Mouse (Mus musculus): ENCODE measurements around the gene Gm17651. TPM values are rescaled to one million over a fixed set of nuclear protein-coding genes. Genes with fewer than 3 reads are reported as not detected.

Gm17651 gene
- not detected in 2 replicates for polyA plus RNA-seq (2015; fragmentation: Nextera tagmentation; extraction: Ambion mirVana)

GRCm38 (mm10) chr3:97674644-97675110, at the start of gene Gm17651:
Gene Gm17651 (minus strand): TSS chr3:97674694.
- no peaks in the 10 kb centered on the region for H3K9me3 ChIP-seq (replicated peaks; ENCODE audit: control insufficient read depth, low read length)
- 68% methylated on average over 7 of the region's 7 CpGs for WGBS
- H3K4me2 ChIP-seq (ENCODE audit: low read depth, low read length): no peak within 1 kb of the TSS
- H3K4me1 ChIP-seq (ENCODE audit: control insufficient read depth, insufficient read depth, low read length): no peaks in the 10 kb centered on the region
- H3K36me3 ChIP-seq (ENCODE audit: control insufficient read depth, insufficient read depth): peaks cover 3% of the 10 kb centered on the region; the same call in 1 of the 2 replicates
- no peaks in the 10 kb centered on the region for H3K27me3 ChIP-seq (ENCODE audit: control insufficient read depth, insufficient read depth, low read length)
- no peak for ATAC-seq (replicated peaks; ENCODE audit: extremely low read depth, insufficient read depth, low FRiP score)
- H3K4me3 ChIP-seq (ENCODE audit: low read length): no peak within 1 kb of the TSS
- H3K9ac ChIP-seq (ENCODE audit: low read length): no peak within 1 kb of the TSS
- no peak within 1 kb of the TSS for H3K27ac ChIP-seq (ENCODE audit: low read length)

GRCm38 (mm10) chr3:97719116-97719515, 44.6 kb upstream of the Gm17651 start:
- H3K4me3 ChIP-seq (ENCODE audit: low read length): no peak overlapping the region
- no peak overlapping the region for H3K9ac ChIP-seq (ENCODE audit: low read length)
- no peak for ATAC-seq (replicated peaks; ENCODE audit: extremely low read depth, insufficient read depth, low FRiP score)
- H3K36me3 ChIP-seq (ENCODE audit: control insufficient read depth, insufficient read depth): peaks cover 58% of the 10 kb centered on the region
- 80% methylated on average over 9 of the region's 9 CpGs for WGBS
- H3K27me3 ChIP-seq (ENCODE audit: control insufficient read depth, insufficient read depth, low read length): no peaks in the 10 kb centered on the region
- H3K4me1 ChIP-seq (ENCODE audit: control insufficient read depth, insufficient read depth, low read length): no peaks in the 10 kb centered on the region
- H3K4me2 ChIP-seq (ENCODE audit: low read depth, low read length): no peak overlapping the region
- H3K9me3 ChIP-seq (replicated peaks; ENCODE audit: control insufficient read depth, low read length): peaks cover 6% of the 10 kb centered on the region
- H3K27ac ChIP-seq (ENCODE audit: low read length): no peak overlapping the region

- H3K4me2 ChIP-seq (ENCODE audit: low read depth, low read length): no peak overlapping the region
- no peaks in the 10 kb centered on the region for H3K4me1 ChIP-seq (ENCODE audit: control insufficient read depth, insufficient read depth, low read length)
- H3K27ac ChIP-seq (ENCODE audit: low read length): no peak overlapping the region
- WGBS: 86% methylated on average over 1 of the region's 1 CpGs
- H3K27me3 ChIP-seq (ENCODE audit: control insufficient read depth, insufficient read depth, low read length): no peaks in the 10 kb centered on the region
- H3K4me3 ChIP-seq (ENCODE audit: low read length): no peak overlapping the region
- no peaks in the 10 kb centered on the region for H3K9me3 ChIP-seq (replicated peaks; ENCODE audit: control insufficient read depth, low read length)
- no peak for ATAC-seq (replicated peaks; ENCODE audit: extremely low read depth, insufficient read depth, low FRiP score)
- H3K36me3 ChIP-seq (ENCODE audit: control insufficient read depth, insufficient read depth): peaks cover 43% of the 10 kb centered on the region
- no peak overlapping the region for H3K9ac ChIP-seq (ENCODE audit: low read length)
Measured at GRCm38 (mm10) chr3:97715922-97716321, 41.4 kb upstream of the Gm17651 start.

GRCm38 (mm10) chr3:97710881-97711280, 36.4 kb upstream of the Gm17651 start:
- H3K4me2 ChIP-seq (ENCODE audit: low read depth, low read length): no peak overlapping the region
- ATAC-seq (replicated peaks; ENCODE audit: extremely low read depth, insufficient read depth, low FRiP score): no peak
- H3K9ac ChIP-seq (ENCODE audit: low read length): no peak overlapping the region
- H3K9me3 ChIP-seq (replicated peaks; ENCODE audit: control insufficient read depth, low read length): no peaks in the 10 kb centered on the region
- peaks cover 37% of the 10 kb centered on the region for H3K36me3 ChIP-seq (ENCODE audit: control insufficient read depth, insufficient read depth)
- WGBS: 45% methylated on average over 5 of the region's 5 CpGs
- H3K4me1 ChIP-seq (ENCODE audit: control insufficient read depth, insufficient read depth, low read length): no peaks in the 10 kb centered on the region
- H3K27ac ChIP-seq (ENCODE audit: low read length): no peak overlapping the region
- no peak overlapping the region for H3K4me3 ChIP-seq (ENCODE audit: low read length)
- H3K27me3 ChIP-seq (ENCODE audit: control insufficient read depth, insufficient read depth, low read length): no peaks in the 10 kb centered on the region

GRCm38 (mm10) chr3:97710134-97710533, 35.6 kb upstream of the Gm17651 start:
- 91% methylated on average over 11 of the region's 11 CpGs for WGBS
- Histone ChIP-seq H3K4me1 (ENCODE audit: control insufficient read depth, insufficient read depth, low read length) (no peaks in the 10 kb centered on the region), H3K9me3 (replicated peaks; ENCODE audit: control insufficient read depth, low read length) (no peaks in the 10 kb centered on the region), H3K27me3 (ENCODE audit: control insufficient read depth, insufficient read depth, low read length) (no peaks in the 10 kb centered on the region), H3K27ac (ENCODE audit: low read length) (no peak overlapping the region), H3K4me3 (ENCODE audit: low read length) (no peak overlapping the region), H3K36me3 (ENCODE audit: control insufficient read depth, insufficient read depth) (peaks cover 31% of the 10 kb centered on the region; the same call in 1 of the 2 replicates), H3K4me2 (ENCODE audit: low read depth, low read length) (no peak overlapping the region), H3K9ac (ENCODE audit: low read length) (no peak overlapping the region)
- no peak for ATAC-seq (replicated peaks; ENCODE audit: extremely low read depth, insufficient read depth, low FRiP score)

DNA sequence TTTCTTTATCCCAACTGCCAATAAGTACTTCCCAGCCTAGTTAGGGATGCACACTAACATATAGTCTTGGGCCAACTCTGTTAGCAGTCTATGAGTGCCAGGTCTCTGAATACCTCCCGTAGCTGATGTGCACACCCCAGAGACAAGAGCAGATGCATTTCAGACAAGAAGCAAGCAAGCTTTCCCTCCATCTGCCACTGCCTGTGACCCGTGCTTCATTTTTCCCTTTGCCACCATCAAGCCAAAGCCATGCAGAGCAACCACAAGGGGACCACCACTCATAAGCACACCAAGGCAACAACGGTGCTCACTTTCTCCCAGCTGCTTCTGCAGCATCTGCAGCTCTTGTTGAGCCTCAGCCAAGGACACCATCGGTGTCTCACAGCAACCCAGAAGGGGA, 32.1 kb upstream of the Gm17651 start:
- H3K4me3 ChIP-seq (ENCODE audit: low read length): no peak overlapping the region
- no peak overlapping the region for H3K4me2 ChIP-seq (ENCODE audit: low read depth, low read length)
- no peaks in the 10 kb centered on the region for H3K9me3 ChIP-seq (replicated peaks; ENCODE audit: control insufficient read depth, low read length)
- no peak overlapping the region for H3K27ac ChIP-seq (ENCODE audit: low read length)
- peaks cover 31% of the 10 kb centered on the region for H3K36me3 ChIP-seq (ENCODE audit: control insufficient read depth, insufficient read depth)
- ATAC-seq (replicated peaks; ENCODE audit: extremely low read depth, insufficient read depth, low FRiP score): no peak
- WGBS: 90% methylated on average over 4 of the region's 4 CpGs
- H3K9ac ChIP-seq (ENCODE audit: low read length): no peak overlapping the region
- H3K4me1 ChIP-seq (ENCODE audit: control insufficient read depth, insufficient read depth, low read length): no peaks in the 10 kb centered on the region
- H3K27me3 ChIP-seq (ENCODE audit: control insufficient read depth, insufficient read depth, low read length): no peaks in the 10 kb centered on the region

- H3K36me3 ChIP-seq (ENCODE audit: control insufficient read depth, insufficient read depth): peaks cover 23% of the 10 kb centered on the region
- 86% methylated on average over 3 of the region's 3 CpGs for WGBS
Measured at GRCm38 (mm10) chr3:97705508-97705907, 31.0 kb upstream of the Gm17651 start.

GRCm38 (mm10) chr3:97702448-97703080, 28.1 kb upstream of the Gm17651 start:
- 87% methylated on average over 11 of the region's 11 CpGs for WGBS
- H3K27ac ChIP-seq (ENCODE audit: low read length): no peak overlapping the region
- ATAC-seq (replicated peaks; ENCODE audit: extremely low read depth, insufficient read depth, low FRiP score): no peak
- H3K9ac ChIP-seq (ENCODE audit: low read length): no peak overlapping the region
- H3K4me1 ChIP-seq (ENCODE audit: control insufficient read depth, insufficient read depth, low read length): no peaks in the 10 kb centered on the region
- H3K36me3 ChIP-seq (ENCODE audit: control insufficient read depth, insufficient read depth): peaks cover 15% of the 10 kb centered on the region
- H3K4me2 ChIP-seq (ENCODE audit: low read depth, low read length): no peak overlapping the region
- H3K9me3 ChIP-seq (replicated peaks; ENCODE audit: control insufficient read depth, low read length): no peaks in the 10 kb centered on the region
- H3K27me3 ChIP-seq (ENCODE audit: control insufficient read depth, insufficient read depth, low read length): no peaks in the 10 kb centered on the region
- no peak overlapping the region for H3K4me3 ChIP-seq (ENCODE audit: low read length)

More at GRCm38 (mm10) chr3:97705508-97705907, 31.0 kb upstream of the Gm17651 start:
- H3K9me3 ChIP-seq (replicated peaks; ENCODE audit: control insufficient read depth, low read length): no peaks in the 10 kb centered on the region
- H3K27me3 ChIP-seq (ENCODE audit: control insufficient read depth, insufficient read depth, low read length): no peaks in the 10 kb centered on the region
- no peak overlapping the region for H3K4me3 ChIP-seq (ENCODE audit: low read length)
- no peak overlapping the region for H3K27ac ChIP-seq (ENCODE audit: low read length)
- no peaks in the 10 kb centered on the region for H3K4me1 ChIP-seq (ENCODE audit: control insufficient read depth, insufficient read depth, low read length)
- no peak overlapping the region for H3K9ac ChIP-seq (ENCODE audit: low read length)
- ATAC-seq (replicated peaks; ENCODE audit: extremely low read depth, insufficient read depth, low FRiP score): no peak
- H3K4me2 ChIP-seq (ENCODE audit: low read depth, low read length): no peak overlapping the region

DNA sequence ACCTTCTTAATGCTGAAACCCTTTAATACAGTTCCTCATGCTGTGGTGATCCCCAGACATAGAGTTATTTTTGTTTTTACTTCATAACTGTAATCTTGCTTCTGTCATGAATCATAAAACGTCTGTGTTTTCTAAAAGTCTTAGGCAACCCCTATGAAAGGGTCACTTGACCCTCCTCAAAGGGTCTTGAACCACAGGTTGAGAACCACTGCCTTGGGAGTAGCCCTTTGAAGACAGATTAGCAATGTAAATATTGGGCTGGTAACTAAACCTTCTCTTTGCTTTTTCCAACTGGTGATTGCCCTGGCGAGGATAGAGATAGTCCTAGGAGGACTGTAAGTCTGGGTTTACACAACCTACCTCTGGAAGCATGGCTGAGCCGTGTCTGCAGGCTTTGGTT, 26.7 kb upstream of the Gm17651 start:
- Histone ChIP-seq H3K9me3 (replicated peaks; ENCODE audit: control insufficient read depth, low read length) (no peaks in the 10 kb centered on the region), H3K27me3 (ENCODE audit: control insufficient read depth, insufficient read depth, low read length) (no peaks in the 10 kb centered on the region), H3K36me3 (ENCODE audit: control insufficient read depth, insufficient read depth) (peaks cover 21% of the 10 kb centered on the region), H3K27ac (ENCODE audit: low read length) (no peak overlapping the region), H3K4me1 (ENCODE audit: control insufficient read depth, insufficient read depth, low read length) (no peaks in the 10 kb centered on the region), H3K4me2 (ENCODE audit: low read depth, low read length) (no peak overlapping the region), H3K9ac (ENCODE audit: low read length) (no peak overlapping the region), H3K4me3 (ENCODE audit: low read length) (no peak overlapping the region)
- ATAC-seq (replicated peaks; ENCODE audit: extremely low read depth, insufficient read depth, low FRiP score): no peak
- 77% methylated on average over 3 of the region's 3 CpGs for WGBS

All from heart, embryonic 16.5 days (tissue).